Mouse (Mus musculus) embryonic facial prominence, embryonic 10.5 days (tissue): ENCODE data around the gene Lpar1. TPM values are rescaled to one million over a fixed set of nuclear protein-coding genes. Genes with fewer than 3 reads are reported as not detected.
A peak's percentile ranks its signal among the peaks of the same experiment; 100 is the strongest.

Experiments
- DNase-seq: peaks from one replicate; pipeline ENCODE4 v3.0.0-alpha.2; 2017; ENCODE audit warnings: low spot score
- H3K27ac ChIP-seq: fragments of 300-500 bp; sonication (generic); replicated peaks from 2 replicates; pipeline ENCODE4 v1.5.1; 2016; ENCODE audit warnings: mild to moderate bottlenecking
- H3K27me3 ChIP-seq: fragments of 300-500 bp; sonication (generic); replicated peaks from 2 replicates; pipeline ENCODE4 v1.6.1; 2016; ENCODE audit warnings: low read depth, mild to moderate bottlenecking; ENCODE audit not compliant: poor library complexity, severe bottlenecking
- H3K36me3 ChIP-seq: fragments of 300-500 bp; sonication (generic); replicated peaks from 2 replicates; pipeline ENCODE4 v1.6.1; 2016; ENCODE audit warnings: mild to moderate bottlenecking, moderate library complexity
- H3K4me1 ChIP-seq: fragments of 300-500 bp; sonication (generic); 2 replicates; pipeline ENCODE4 v1.6.1; 2016
- H3K4me3 ChIP-seq: fragments of 300-500 bp; sonication (generic); 2 replicates; pipeline ENCODE4 v1.5.1; 2016; ENCODE audit warnings: mild to moderate bottlenecking, moderate library complexity
- H3K9me3 ChIP-seq: fragments of 300-500 bp; sonication (generic); 2 replicates; pipeline ENCODE4 v1.6.1; 2016; ENCODE audit warnings: mild to moderate bottlenecking
- WGBS: fragments of 180-500 bp; shearing (Covaris S2); methylation state at CpG from one replicate; pipeline ENCODE4 v1.1.7; 2016; 5-methylcytosine and 5-hydroxymethylcytosine counted together
- microRNA-seq: library from miRNA; unstranded; fragments of <30 nt; microRNA quantifications from one replicate; pipeline ENCODE4, GENCODE M21; 2017
- polyA plus RNA-seq: library from polyadenylated mRNA; unstranded; fragments of >200 nt; fragmentation: Nextera tagmentation; extraction: Ambion mirVana; gene quantifications from 2 replicates; pipeline ENCODE4 v1.2.1, GENCODE M21; 2016

Lpar1 gene
- polyA plus RNA-seq, 1 experiment from 2014 or later, result 155 TPM

GRCm38 (mm10) chr4:58413188-58414185, 140.2 kb downstream of the Lpar1 start:
- Histone ChIP-seq H3K27me3 (no peaks in the 10 kb centered on the region), H3K4me3 (no peak overlapping the region), H3K4me1 (no peaks in the 10 kb centered on the region), H3K9me3 (no peaks in the 10 kb centered on the region), H3K36me3 (no peaks in the 10 kb centered on the region), H3K27ac (peak overlapping the region; percentile 20; the same call in 1 of the 2 replicates)
- no peak for DNase-seq
- 79% methylated on average over 13 of the region's 13 CpGs for WGBS

- no peak overlapping the region for H3K4me3 ChIP-seq
- H3K4me1 ChIP-seq, result no peaks in the 10 kb centered on the region
- no peaks in the 10 kb centered on the region for H3K9me3 ChIP-seq
- H3K27me3 ChIP-seq, result no peaks in the 10 kb centered on the region
- no peak for DNase-seq
- 91% methylated on average over 4 of the region's 4 CpGs for WGBS
- no peak overlapping the region for H3K27ac ChIP-seq
- no peaks in the 10 kb centered on the region for H3K36me3 ChIP-seq
These were observed 151.7 kb downstream of the Lpar1 start for GRCm38 (mm10) chr4:58401973-58402501.

GRCm38 (mm10) chr4:58400861-58401341, 152.8 kb downstream of the Lpar1 start:
- no peak overlapping the region for H3K27ac ChIP-seq
- no peak overlapping the region for H3K4me3 ChIP-seq
- H3K27me3 ChIP-seq, result no peaks in the 10 kb centered on the region
- 94% methylated on average over 12 of the region's 12 CpGs for WGBS
- no peaks in the 10 kb centered on the region for H3K36me3 ChIP-seq
- DNase-seq, result no peak
- no peaks in the 10 kb centered on the region for H3K9me3 ChIP-seq
- H3K4me1 ChIP-seq, result no peaks in the 10 kb centered on the region

Small RNA genes lying within 50 kb of the gene (microRNA-seq; reads per million reads assigned to microRNA genes)
- gene Mir3095, result 5.2 reads per million, percentile 14 among the genes with 10 or more reads in this experiment

Other genes starting within 250 kb of the Lpar1 start
- gene Olfr267, start 233.8 kb upstream of the Lpar1 start, polyA plus RNA-seq, result not detected in 2 replicates